Mouse (Mus musculus): ENCODE measurements at regions not wholly inside any gene's neighbourhood (a gene's known extent, or its start where the extent isn't known, plus 50 kb on each side); places are given as distances from the start of the nearest gene placed in this dataset.
A peak's percentile ranks its signal among the peaks of the same experiment; 100 is the strongest.

DNA sequence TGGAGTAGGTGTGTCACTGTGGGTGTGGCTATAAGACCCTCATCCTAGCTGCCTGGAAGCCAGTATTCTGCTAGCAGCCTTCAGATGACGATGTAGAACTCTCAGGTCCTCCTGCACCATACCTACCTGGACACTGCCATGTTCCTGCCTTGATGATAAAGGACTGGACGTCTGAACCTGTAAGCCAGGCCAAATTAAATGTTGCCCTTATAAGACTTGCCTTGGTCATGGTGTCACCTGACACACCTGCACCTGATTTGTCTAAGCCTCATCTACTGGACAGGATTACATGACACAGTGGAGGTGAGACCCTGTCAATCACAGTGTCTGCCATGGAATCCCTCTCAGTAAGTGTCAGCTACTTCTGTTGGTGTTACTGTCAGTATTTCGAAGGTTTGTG lies 92.5 kb upstream of the Pgrmc2 start:
- Histone ChIP-seq H3K27ac (no peak overlapping the region), H3K27me3 (ENCODE audit: control insufficient read depth, insufficient read depth, low read length) (no peaks in the 10 kb centered on the region), H3K9ac (replicated peaks) (no peak overlapping the region), H3K36me3 (replicated peaks; ENCODE audit: control insufficient read depth, insufficient read depth, low read depth) (no peaks in the 10 kb centered on the region), H3K4me1 (replicated peaks; ENCODE audit: control insufficient read depth in 2 of 2, insufficient read depth in 2 of 2, low read length in 1 of 2) (peaks cover 43 to 57% of the 10 kb centered on the region in 2 experiments), H3K4me2 (ENCODE audit: low read depth) (no peak overlapping the region), H3K4me3 (ENCODE audit: insufficient read depth in 1 of 2, low read depth in 2 of 2, low read length in 2 of 2) (no peak overlapping the region), H3K9me3 (ENCODE audit: control insufficient read depth, low read length) (no peaks in the 10 kb centered on the region)
- TF ChIP-seq CTCF (IDR thresholded peaks at IDR 0.05; ENCODE audit: low read depth) (no peak), EP300 (IDR thresholded peaks at IDR 0.05; ENCODE audit: low read depth) (no peak)
- ATAC-seq (ENCODE audit: insufficient read depth) (no peak), DNase-seq (ENCODE audit: low read depth in 3 of 3, low spot score in 3 of 3) (no peak)
- 61% methylated on average over 3 of the region's 3 CpGs for WGBS (ENCODE audit: insufficient replicate concordance)

DNA sequence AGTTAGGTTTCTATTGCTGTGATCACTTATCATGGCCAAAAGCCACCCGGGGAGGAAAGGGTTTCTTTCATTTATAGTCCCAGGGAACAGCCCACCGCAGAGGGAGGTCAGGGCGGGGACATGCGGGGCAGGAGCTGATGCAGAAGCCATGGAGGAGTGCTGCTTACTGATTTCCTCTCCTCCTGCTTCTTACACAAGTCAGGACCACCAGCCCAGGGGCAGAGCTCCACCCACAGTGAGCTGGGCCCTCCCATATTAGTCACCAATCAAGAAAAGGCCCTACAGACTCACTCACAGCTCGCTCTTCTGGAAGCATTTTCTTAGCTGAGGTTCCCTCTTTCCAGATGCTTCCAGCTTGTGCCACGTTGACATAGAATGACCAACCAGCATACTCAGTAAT lies 90.7 kb upstream of the Pgrmc2 start:
- no peaks in the 10 kb centered on the region for H3K36me3 ChIP-seq (replicated peaks; ENCODE audit: control insufficient read depth, insufficient read depth, low read depth)
- no peak for DNase-seq (ENCODE audit: low read depth in 3 of 3, low spot score in 3 of 3)
- H3K27ac ChIP-seq, result no peak overlapping the region
- no peak for TF ChIP-seq EP300 (IDR thresholded peaks at IDR 0.05; ENCODE audit: low read depth)
- TF ChIP-seq CTCF (IDR thresholded peaks at IDR 0.05; ENCODE audit: low read depth), result no peak
- WGBS (ENCODE audit: insufficient replicate concordance), result 50% methylated on average over 6 of the region's 6 CpGs
- no peak for ATAC-seq (ENCODE audit: insufficient read depth)
- H3K9ac ChIP-seq (replicated peaks), result no peak overlapping the region
- no peak overlapping the region for H3K4me2 ChIP-seq (ENCODE audit: low read depth)
- H3K4me1 ChIP-seq (replicated peaks; ENCODE audit: control insufficient read depth in 2 of 2, insufficient read depth in 2 of 2, low read length in 1 of 2), result peaks cover 40 to 58% of the 10 kb centered on the region in 2 experiments
- H3K9me3 ChIP-seq (ENCODE audit: control insufficient read depth, low read length), result no peaks in the 10 kb centered on the region
- no peak overlapping the region for H3K4me3 ChIP-seq (ENCODE audit: insufficient read depth in 1 of 2, low read depth in 2 of 2, low read length in 2 of 2)
- no peaks in the 10 kb centered on the region for H3K27me3 ChIP-seq (ENCODE audit: control insufficient read depth, insufficient read depth, low read length)

DNA sequence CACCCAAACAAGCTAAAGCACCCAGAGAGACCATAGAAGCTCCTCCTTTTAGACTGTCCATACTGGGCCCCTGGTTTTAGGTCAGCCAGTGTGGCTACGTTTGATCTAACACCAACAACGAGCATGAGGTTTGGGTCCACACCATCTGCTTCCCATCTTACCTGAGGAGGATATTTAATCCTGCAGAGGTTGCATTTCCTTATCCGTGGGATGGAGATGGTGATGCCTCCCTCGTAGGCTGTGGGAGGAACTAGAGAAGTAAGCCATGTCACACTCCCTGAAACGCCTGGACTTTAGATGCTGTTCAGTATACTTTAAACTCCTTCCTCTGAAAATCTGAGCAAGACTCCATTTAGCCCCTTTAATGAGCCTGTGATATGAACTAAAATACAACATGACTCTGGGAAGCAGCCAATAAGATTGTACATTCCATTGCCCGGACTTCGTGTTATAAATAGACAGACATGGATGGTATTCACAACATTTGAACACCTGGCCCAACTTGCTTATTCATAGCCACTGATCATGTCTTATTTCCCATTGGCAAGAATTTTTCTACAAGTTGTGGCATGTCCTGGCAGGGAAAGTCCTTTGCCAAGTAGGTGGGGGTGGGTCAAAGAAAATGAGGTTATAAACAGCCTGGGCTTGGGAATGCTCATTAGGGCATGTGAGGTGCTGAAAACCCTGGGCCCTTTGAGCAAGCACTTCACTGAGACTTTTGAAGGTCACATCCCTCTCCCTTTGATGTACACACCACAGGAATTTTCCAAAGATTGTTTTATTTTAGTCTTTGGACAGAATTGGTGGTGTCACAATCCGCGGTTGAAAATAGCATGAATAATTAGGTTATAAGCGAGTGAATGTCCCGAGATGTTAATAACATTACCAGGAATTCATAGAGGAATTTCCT lies 89.7 kb upstream of the Pgrmc2 start:
- H3K27ac ChIP-seq, result peak overlapping the region; percentile 96

DNA sequence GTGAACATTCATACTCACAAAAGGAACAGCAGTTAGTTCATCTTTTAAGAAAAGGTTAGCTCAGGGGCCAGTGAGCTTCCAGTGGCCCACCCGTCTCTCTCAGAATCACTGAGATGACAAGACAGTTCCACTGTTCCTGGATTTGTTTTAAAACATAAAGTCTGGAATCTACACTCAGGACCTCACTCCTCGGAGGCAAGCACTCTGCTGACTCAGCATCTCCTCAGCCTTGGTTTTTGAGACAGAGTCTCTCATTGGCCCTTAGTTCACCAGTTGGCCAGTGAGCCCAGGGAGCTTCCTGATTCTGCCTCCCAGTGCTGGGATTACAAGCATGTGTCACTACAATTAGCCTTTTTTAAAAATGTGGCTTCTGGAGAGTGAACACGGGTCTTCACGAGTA lies 88.9 kb upstream of the Pgrmc2 start:
- DNase-seq (ENCODE audit: low read depth in 3 of 3, low spot score in 3 of 3), result peak in 1 of 3 experiments; percentile 47
- H3K4me3 ChIP-seq (ENCODE audit: insufficient read depth in 1 of 2, low read depth in 2 of 2, low read length in 2 of 2), result no peak overlapping the region
- TF ChIP-seq CTCF (IDR thresholded peaks at IDR 0.05; ENCODE audit: low read depth) (no peak), EP300 (IDR thresholded peaks at IDR 0.05; ENCODE audit: low read depth) (no peak)
- peaks cover 41 to 56% of the 10 kb centered on the region in 2 experiments for H3K4me1 ChIP-seq (replicated peaks; ENCODE audit: control insufficient read depth in 2 of 2, insufficient read depth in 2 of 2, low read length in 1 of 2)
- H3K27ac ChIP-seq, result peak overlapping the region; percentile 96
- H3K27me3 ChIP-seq (ENCODE audit: control insufficient read depth, insufficient read depth, low read length), result no peaks in the 10 kb centered on the region
- ATAC-seq (ENCODE audit: insufficient read depth), result 0 out of 2 replicates have a peak, but pooled peaks have one; percentile 13
- 0 out of 2 replicates have a peak overlapping the region, but pooled peaks have one; percentile 5 for H3K9ac ChIP-seq (replicated peaks)
- no peaks in the 10 kb centered on the region for H3K36me3 ChIP-seq (replicated peaks; ENCODE audit: control insufficient read depth, insufficient read depth, low read depth)
- peaks cover 4% of the 10 kb centered on the region; the same call in 1 of the 2 replicates for H3K9me3 ChIP-seq (ENCODE audit: control insufficient read depth, low read length)
- 80% methylated on average over 4 of the region's 4 CpGs for WGBS (ENCODE audit: insufficient replicate concordance)
- H3K4me2 ChIP-seq (ENCODE audit: low read depth), result no peak overlapping the region

More for the DNA sequence above, 89.7 kb upstream of the Pgrmc2 start:
- TF ChIP-seq CTCF (IDR thresholded peaks at IDR 0.05; ENCODE audit: low read depth) (no peak), EP300 (IDR thresholded peaks at IDR 0.05; ENCODE audit: low read depth) (no peak)
- WGBS (ENCODE audit: insufficient replicate concordance), result 74% methylated on average over 11 of the region's 11 CpGs
- Histone ChIP-seq H3K9me3 (ENCODE audit: control insufficient read depth, low read length) (peaks cover 4% of the 10 kb centered on the region; the same call in 1 of the 2 replicates), H3K4me1 (replicated peaks; ENCODE audit: control insufficient read depth in 2 of 2, insufficient read depth in 2 of 2, low read length in 1 of 2) (peaks cover 40 to 56% of the 10 kb centered on the region in 2 experiments), H3K27me3 (ENCODE audit: control insufficient read depth, insufficient read depth, low read length) (no peaks in the 10 kb centered on the region), H3K36me3 (replicated peaks; ENCODE audit: control insufficient read depth, insufficient read depth, low read depth) (no peaks in the 10 kb centered on the region), H3K9ac (replicated peaks) (no peak overlapping the region), H3K4me2 (ENCODE audit: low read depth) (no peak overlapping the region), H3K4me3 (ENCODE audit: insufficient read depth in 1 of 2, low read depth in 2 of 2, low read length in 2 of 2) (no peak overlapping the region)
- DNase-seq (ENCODE audit: low read depth in 3 of 3, low spot score in 3 of 3) (no peak), ATAC-seq (ENCODE audit: insufficient read depth) (no peak)

DNA sequence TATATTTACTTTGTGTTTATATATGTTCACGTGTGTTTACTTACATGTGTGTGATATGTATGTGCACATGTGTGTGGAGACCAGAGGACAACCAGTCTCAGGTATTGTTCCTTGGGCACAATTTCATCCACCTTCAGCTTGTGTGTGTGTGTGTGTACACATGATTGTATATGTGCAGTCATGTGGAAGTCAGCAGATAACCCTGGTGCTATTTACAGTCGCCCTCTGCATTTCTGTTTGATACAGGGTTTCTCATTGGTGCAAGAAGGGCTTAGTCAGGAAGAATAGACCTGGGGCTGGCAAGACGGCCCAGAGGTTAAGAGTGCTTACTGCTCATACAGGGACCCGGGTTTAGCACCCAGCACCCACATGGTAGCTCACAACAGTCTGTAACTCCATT lies 88.5 kb upstream of the Pgrmc2 start:
- whole genome bisulfite sequencing (ENCODE audit: insufficient replicate concordance), result 64% methylated on average over 4 of the region's 4 CpGs
- Histone ChIP-seq H3K4me3 (ENCODE audit: insufficient read depth in 1 of 2, low read depth in 2 of 2, low read length in 2 of 2) (no peak overlapping the region), H3K4me2 (ENCODE audit: low read depth) (no peak overlapping the region), H3K9ac (replicated peaks) (peak overlapping the region; percentile 5; the same call in 1 of the 2 replicates), H3K9me3 (ENCODE audit: control insufficient read depth, low read length) (peaks cover 4% of the 10 kb centered on the region; the same call in 1 of the 2 replicates), H3K27me3 (ENCODE audit: control insufficient read depth, insufficient read depth, low read length) (no peaks in the 10 kb centered on the region), H3K27ac (peak overlapping the region; percentile 96), H3K36me3 (replicated peaks; ENCODE audit: control insufficient read depth, insufficient read depth, low read depth) (no peaks in the 10 kb centered on the region), H3K4me1 (replicated peaks; ENCODE audit: control insufficient read depth in 2 of 2, insufficient read depth in 2 of 2, low read length in 1 of 2) (peaks cover 42 to 56% of the 10 kb centered on the region in 2 experiments)
- ATAC-seq (ENCODE audit: insufficient read depth) (peak; percentile 60), DNase-seq (ENCODE audit: low read depth in 3 of 3, low spot score in 3 of 3) (peak; percentile 53 to 56 (median 54))
- TF ChIP-seq CTCF (IDR thresholded peaks at IDR 0.05; ENCODE audit: low read depth) (no peak), EP300 (IDR thresholded peaks at IDR 0.05; ENCODE audit: low read depth) (peak; percentile 67)
